Mouse (Mus musculus) heart, adult 2 months (tissue): ENCODE measurements around the gene Usp30. TPM values are rescaled to one million over a fixed set of nuclear protein-coding genes. Genes with fewer than 3 reads are reported as not detected.

Source experiments
- DNase-seq, 2 experiments: peaks; one replicate each; pipeline ENCODE4 v3.0.0; 2021
- H3K27ac ChIP-seq: fragments of 200-600 bp; 2 replicates; pipeline ENCODE4 v1.8.1; 2022
- H3K27me3 ChIP-seq: fragments of 200-500 bp; 2 replicates; pipeline ENCODE4 v1.6.1; 2012; ENCODE audit warnings: mild to moderate bottlenecking, low read length, inconsistent platforms, mixed read lengths; ENCODE audit not compliant: control insufficient read depth, insufficient read depth
- H3K36me3 ChIP-seq: fragments of 200-500 bp; 2 replicates; pipeline ENCODE4 v1.6.1; 2012; ENCODE audit warnings: low read length, inconsistent platforms; ENCODE audit not compliant: control insufficient read depth, insufficient read depth
- H3K4me1 ChIP-seq: fragments of 200-500 bp; 2 replicates; pipeline ENCODE4 v1.6.1; 2011; ENCODE audit warnings: low read length; ENCODE audit not compliant: control insufficient read depth, insufficient read depth
- H3K4me3 ChIP-seq: fragments of 200-600 bp; 2 replicates; pipeline ENCODE4 v1.8.1; 2022
- H3K79me2 ChIP-seq: fragments of 200-500 bp; replicated peaks from 2 replicates; pipeline ENCODE4 v1.6.1; 2012; ENCODE audit warnings: mild to moderate bottlenecking, inconsistent platforms, low read length, moderate library complexity, mixed read lengths; ENCODE audit not compliant: control insufficient read depth, insufficient read depth
- H3K9ac ChIP-seq: fragments of 200-500 bp; 2 replicates; pipeline ENCODE4 v1.6.1; 2012; ENCODE audit warnings: low read depth, mild to moderate bottlenecking, control low read depth, inconsistent platforms, low read length, mixed read lengths
- CTCF ChIP-seq: fragments of 200-600 bp; IDR thresholded peaks from 2 replicates; pipeline ENCODE4 v1.8.1; 2022; ENCODE audit warnings: antibody characterized with exemption, mild to moderate bottlenecking, moderate library complexity
- EP300 ChIP-seq: fragments of 200-500 bp; IDR thresholded peaks from 2 replicates; pipeline ENCODE4 v1.6.1; 2011; ENCODE audit warnings: low read depth, low read length, control low read depth; ENCODE audit not compliant: insufficient read depth
- POLR2A ChIP-seq: fragments of 200-500 bp; IDR thresholded peaks from 2 replicates; pipeline ENCODE4 v1.6.1; 2011; ENCODE audit warnings: mild to moderate bottlenecking, low read depth, low read length, control low read depth; ENCODE audit not compliant: insufficient read depth
- WGBS: fragments of 180-500 bp; shearing (Covaris S2); methylation state at CpG from one replicate; pipeline ENCODE4 v1.1.7; 2018; 5-methylcytosine and 5-hydroxymethylcytosine counted together
- intact Hi-C: fragments of 180-260 bp; cut with DNase I; formaldehyde crosslinking; loops from one replicate; pipeline ENCODE4 v1.15.1; 2025
- long read RNA-seq: library from polyadenylated mRNA; stranded (forward); transcript quantifications from one replicate; pipeline ENCODE4 v2.0.0, GENCODE M21; 2021
- polyA plus RNA-seq: library from polyadenylated mRNA; depleted of rRNA; stranded (reverse); fragments of >200 nt; gene quantifications from 2 replicates; pipeline ENCODE4 v1.2.3, GENCODE M21; 2012; rRNA removed
- total RNA-seq, 2 experiments: library from RNA; stranded (reverse); gene quantifications; 2 replicates each; pipeline ENCODE4 v1.2.3; 2021

Gene Usp30
- total RNA-seq (10 to 100 TPM; 10.1 to 11.2 TPM), polyA plus RNA-seq (11.2 and 13.3 TPM in 2 replicates)
- long read RNA-seq, full-length matches to known transcripts, result 7 of 12 reads
- long read RNA-seq, partial matches to known transcripts, result 0 of 12 reads
- long read RNA-seq, other reads (novel, unspliced or antisense), result 5 of 12 reads

- Histone ChIP-seq H3K27me3 (no peaks in the 10 kb centered on the region), H3K9ac (no peak within 1 kb of the TSS), H3K4me1 (no peaks in the 10 kb centered on the region), H3K4me3 (no peak within 1 kb of the TSS), H3K36me3 (no peaks in the 10 kb centered on the region), H3K79me2 (no peaks in the 10 kb centered on the region), H3K27ac (no peak within 1 kb of the TSS)
- no peak for TF ChIP-seq EP300
- TF ChIP-seq CTCF, result no peak
- no peak for TF ChIP-seq POLR2A
- DNase-seq, result no peak
- intact Hi-C loops, result no loop called here
- WGBS, result 87% methylated on average over 6 of the region's 6 CpGs
These were observed at the start of gene Usp30 for GRCm38 (mm10) chr5:114065161-114065560. Gene Usp30, plus strand, starts transcription at chr5:114065461.

- 49% methylated on average over 6 of the region's 6 CpGs for WGBS
- no peak overlapping the region for H3K4me3 ChIP-seq
- H3K9ac ChIP-seq, result no peak overlapping the region
- no peaks in the 10 kb centered on the region; the same call in 1 of the 2 replicates for H3K27me3 ChIP-seq
- no peak overlapping the region for H3K27ac ChIP-seq
- no peaks in the 10 kb centered on the region for H3K4me1 ChIP-seq
- no peaks in the 10 kb centered on the region for H3K36me3 ChIP-seq
- intact Hi-C loops, result no loop called here
- no peaks in the 10 kb centered on the region for H3K79me2 ChIP-seq
- TF ChIP-seq EP300 (no peak), CTCF (no peak), POLR2A (no peak)
- no peak for DNase-seq
These were observed 40.9 kb upstream of the Usp30 start for GRCm38 (mm10) chr5:114024390-114024789.

GRCm38 (mm10) chr5:114024885-114025284 is 40.4 kb upstream of the Usp30 start:
- WGBS, result 14% methylated on average over 9 of the region's 10 CpGs
- TF ChIP-seq EP300 (no peak), POLR2A (no peak), CTCF (no peak)
- H3K36me3 ChIP-seq, result no peaks in the 10 kb centered on the region
- no peaks in the 10 kb centered on the region for H3K79me2 ChIP-seq
- H3K27me3 ChIP-seq, result no peaks in the 10 kb centered on the region; the same call in 1 of the 2 replicates
- H3K4me1 ChIP-seq, result no peaks in the 10 kb centered on the region
- no peak for DNase-seq
- intact Hi-C loops, result no loop called here
- no peak overlapping the region for H3K4me3 ChIP-seq
- no peak overlapping the region for H3K9ac ChIP-seq
- H3K27ac ChIP-seq, result no peak overlapping the region

- Histone ChIP-seq H3K4me1 (no peaks in the 10 kb centered on the region), H3K79me2 (no peaks in the 10 kb centered on the region), H3K27me3 (no peaks in the 10 kb centered on the region; the same call in 1 of the 2 replicates), H3K27ac (no peak overlapping the region), H3K36me3 (no peaks in the 10 kb centered on the region), H3K4me3 (no peak overlapping the region), H3K9ac (no peak overlapping the region)
- intact Hi-C loops, result no loop called here
- 83% methylated on average over 12 of the region's 12 CpGs for WGBS
- no peak for TF ChIP-seq POLR2A
- TF ChIP-seq CTCF, result no peak
- TF ChIP-seq EP300, result no peak
- no peak for DNase-seq
These were observed 37.9 kb upstream of the Usp30 start for GRCm38 (mm10) chr5:114027217-114027944.

GRCm38 (mm10) chr5:114028111-114028510 is 37.1 kb upstream of the Usp30 start:
- H3K79me2 ChIP-seq, result no peaks in the 10 kb centered on the region
- no peaks in the 10 kb centered on the region for H3K4me1 ChIP-seq
- no peak for DNase-seq
- H3K27ac ChIP-seq, result no peak overlapping the region
- intact Hi-C loops, result no loop called here
- TF ChIP-seq EP300 (no peak), POLR2A (no peak), CTCF (no peak)
- no peaks in the 10 kb centered on the region for H3K36me3 ChIP-seq
- no peak overlapping the region for H3K9ac ChIP-seq
- H3K27me3 ChIP-seq, result no peaks in the 10 kb centered on the region; the same call in 1 of the 2 replicates
- H3K4me3 ChIP-seq, result no peak overlapping the region
- 84% methylated on average over 12 of the region's 12 CpGs for WGBS

- intact Hi-C loops, result no loop called here
- H3K27ac ChIP-seq, result no peak overlapping the region
- no peaks in the 10 kb centered on the region for H3K79me2 ChIP-seq
- no peaks in the 10 kb centered on the region for H3K36me3 ChIP-seq
- no peaks in the 10 kb centered on the region; the same call in 1 of the 2 replicates for H3K27me3 ChIP-seq
- H3K4me3 ChIP-seq, result no peak overlapping the region
- no peak for DNase-seq
- H3K4me1 ChIP-seq, result no peaks in the 10 kb centered on the region
- 89% methylated on average over 12 of the region's 12 CpGs for WGBS
- TF ChIP-seq CTCF (no peak), POLR2A (no peak), EP300 (no peak)
- no peak overlapping the region for H3K9ac ChIP-seq
These were observed 34.6 kb upstream of the Usp30 start for GRCm38 (mm10) chr5:114030652-114031051.
